Mouse (Mus musculus): ENCODE measurements around the gene Nusap1. TPM values are rescaled to one million over a fixed set of nuclear protein-coding genes. Genes with fewer than 3 reads are reported as not detected.
"Not testable (repeated sequence)": the region's sequence is repeated elsewhere in the genome, so short reads cannot be mapped to it uniquely, and the experiment has no call there.

Nusap1 gene
- total RNA-seq, 4 experiments from 2014 or later: 0.28 to 1.7 (median 0.37) TPM

- DNase-seq (ENCODE audit: low spot score): no peak
Observed at GRCm38 (mm10) chr2:119641214-119641912, 23.3 kb downstream of the Nusap1 start.

- DNase-seq (ENCODE audit: low spot score): no peak
Observed at GRCm38 (mm10) chr2:119644254-119644653, 26.2 kb downstream of the Nusap1 start.

GRCm38 (mm10) chr2:119662220-119663182 lies 44.4 kb downstream of the Nusap1 start, which contains the start of gene Ndufaf1:
Ndufaf1 (minus strand) TSS chr2:119662827.
- peak; percentile 90 for DNase-seq (ENCODE audit: low spot score)

GRCm38 (mm10) chr2:119665744-119666143 lies 47.6 kb downstream of the Nusap1 start:
- DNase-seq (ENCODE audit: low spot score): not testable (repeated sequence)

GRCm38 (mm10) chr2:119669010-119669409 lies 50.9 kb downstream of the Nusap1 start:
- DNase-seq (ENCODE audit: low spot score): no peak

GRCm38 (mm10) chr2:119674525-119675214 lies 56.6 kb downstream of the Nusap1 start, which contains the start of gene Rtf1:
Rtf1 (plus strand) TSS chr2:119675068.
- peak; percentile 87 for DNase-seq (ENCODE audit: low spot score)

GRCm38 (mm10) chr2:119675215-119675784 lies 57.2 kb downstream of the Nusap1 start:
- peak; percentile 13 for DNase-seq (ENCODE audit: low spot score)

- DNase-seq (ENCODE audit: low spot score): no peak
Observed at GRCm38 (mm10) chr2:119675831-119676230, 57.7 kb downstream of the Nusap1 start.

GRCm38 (mm10) chr2:119683706-119684105 lies 65.6 kb downstream of the Nusap1 start:
- DNase-seq (ENCODE audit: low spot score): no peak

GRCm38 (mm10) chr2:119692003-119692701 lies 74.1 kb downstream of the Nusap1 start:
- DNase-seq (ENCODE audit: low spot score): no peak

- no peak for DNase-seq (ENCODE audit: low spot score)
Observed at GRCm38 (mm10) chr2:119694826-119695225, 76.7 kb downstream of the Nusap1 start.

- DNase-seq (ENCODE audit: low spot score): no peak
Observed at GRCm38 (mm10) chr2:119696111-119696510, 78.0 kb downstream of the Nusap1 start.

- no peak for DNase-seq (ENCODE audit: low spot score)
Observed at GRCm38 (mm10) chr2:119698472-119698871, 80.4 kb downstream of the Nusap1 start.

- no peak for DNase-seq (ENCODE audit: low spot score)
Observed at GRCm38 (mm10) chr2:119699962-119700361, 81.9 kb downstream of the Nusap1 start.

Other genes with a start within 250 kb of the Nusap1 start
- gene Ino80, start 140.6 kb upstream of the Nusap1 start, total RNA-seq (2022): 10 to 100 TPM; 11.5 to 12.9 (median 12.0) TPM
- gene Exd1, start 70.7 kb upstream of the Nusap1 start, total RNA-seq (2022): 1 to 10 TPM in 1 of 4 experiments, under 1 TPM in 3; 0.13 to 1.4 (median 0.55) TPM
- 10 to 100 TPM; 84.3 to 96.9 (median 85.1) TPM for gene Chp1, start 70.6 kb upstream of the Nusap1 start, total RNA-seq (2022)
- 1 to 10 TPM in 1 of 4 experiments, under 1 TPM in 3; 0.34 to 1.2 (median 0.58) TPM for gene Oip5, start 171 bp downstream of the Nusap1 start, total RNA-seq (2022)
- 10 to 100 TPM; 53.6 to 71.5 (median 63.6) TPM for gene Ndufaf1, start 44.5 kb downstream of the Nusap1 start, total RNA-seq (2022)
- gene Rtf1, start 56.8 kb downstream of the Nusap1 start, total RNA-seq (2022): 10 to 100 TPM; 22.5 to 25.6 (median 24.1) TPM
- under 1 TPM; 0.23 to 0.79 (median 0.54) TPM for gene Itpka, start 124.0 kb downstream of the Nusap1 start, total RNA-seq (2022)
- not detected for gene Ltk, start 142.1 kb downstream of the Nusap1 start, total RNA-seq (2022)
- gene Rpap1, start 169.2 kb downstream of the Nusap1 start, total RNA-seq (2022): 10 to 100 TPM; 11.9 to 13.7 (median 13.4) TPM
- gene Tyro3, start 179.4 kb downstream of the Nusap1 start, total RNA-seq (2022): 1 to 10 TPM; 1.7 to 3.3 (median 2.2) TPM